Mouse (Mus musculus): ENCODE measurements around the gene Dis3. TPM values are rescaled to one million over a fixed set of nuclear protein-coding genes. Genes with fewer than 3 reads are reported as not detected.

Dis3 gene
- polyA plus RNA-seq (2014; fragmentation: Illumina TruSeq; extraction: RNeasy Lipid Tissue Mini Kit (QIAGEN cat#74804); ENCODE audit: low read depth, low replicate concordance), result 13.6 TPM

DNA sequence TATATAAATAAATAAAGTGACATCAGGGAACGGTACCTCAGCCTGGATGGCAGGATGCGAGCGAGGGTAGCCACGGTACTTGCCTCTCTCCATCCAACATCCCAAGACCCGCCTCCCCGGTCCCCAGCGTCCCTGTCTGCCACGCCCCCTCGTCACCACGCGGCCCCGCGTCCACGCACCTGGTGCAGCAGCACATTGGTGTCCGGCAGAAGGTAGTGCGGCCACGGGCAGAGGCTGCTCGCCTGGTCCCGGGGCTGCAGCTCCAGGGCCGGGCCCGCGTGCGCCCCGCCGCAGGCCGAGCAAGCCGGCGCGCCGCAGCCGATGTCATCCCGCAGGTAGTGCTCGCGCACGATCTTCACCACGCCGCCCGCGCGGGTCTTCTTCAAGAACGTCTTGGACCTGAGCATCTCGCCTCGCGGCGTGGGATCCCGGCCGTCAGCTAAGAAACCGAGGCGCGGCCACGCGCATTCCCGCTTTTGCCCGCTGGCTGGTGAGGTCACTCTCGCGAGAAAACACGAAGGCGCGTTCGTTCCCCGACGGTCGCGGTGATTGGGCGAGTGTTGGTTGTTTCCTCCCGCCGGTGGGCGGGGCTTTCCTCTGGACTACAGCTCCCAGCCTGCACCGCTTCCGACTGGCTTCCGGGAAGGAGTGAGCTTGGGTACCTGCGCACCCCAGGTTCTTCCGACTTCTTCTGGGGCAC lies at the start of gene Dis3, which contains the start of gene Pibf1:
TSS of gene Dis3 (minus strand) at position 504 of the 700 bp plus-strand sequence.
TSS of gene Pibf1 (plus strand) at position 158 of the 700 bp plus-strand sequence.

DNA sequence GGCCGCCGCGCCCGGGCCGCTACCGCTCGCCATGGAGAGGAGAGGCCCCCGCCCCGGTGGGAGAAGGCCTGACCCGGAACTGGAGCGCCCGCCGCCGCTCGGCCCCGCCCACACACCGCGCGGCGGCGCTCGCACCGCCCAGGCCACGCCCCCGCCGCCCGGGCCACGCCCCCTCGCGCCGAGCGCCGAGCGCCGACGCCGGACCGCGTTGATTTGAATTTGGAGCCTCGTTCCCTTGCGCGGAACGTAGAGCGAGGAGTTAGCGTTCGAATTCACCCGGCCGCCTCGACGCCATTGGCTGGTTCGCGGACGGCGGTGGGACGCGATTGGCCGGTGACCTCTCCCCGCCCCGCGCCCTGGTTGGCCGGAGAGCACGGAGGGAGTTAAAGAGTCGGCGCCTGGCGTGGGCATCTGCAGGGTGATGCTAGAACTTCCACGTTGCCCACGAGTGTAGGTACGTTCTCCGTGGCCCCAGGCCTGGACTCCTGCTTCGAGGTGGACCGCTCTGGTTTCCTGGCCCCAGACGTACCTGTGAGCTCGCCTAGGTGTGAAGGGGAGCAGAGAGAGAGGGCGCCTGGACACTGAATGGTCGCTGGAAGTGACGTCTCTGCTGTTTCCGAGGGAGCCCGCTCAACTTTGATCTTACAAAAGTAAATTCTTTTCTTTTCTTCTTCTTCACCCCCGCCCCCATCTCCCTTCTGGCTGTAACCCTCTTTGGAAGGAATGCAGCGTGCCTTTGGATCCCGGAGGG lies 53.4 kb downstream of the Dis3 start, which contains the start of the genes Mzt1 and Bora:
TSS of gene Mzt1 (minus strand) at position 104 of the 751 bp plus-strand sequence.
TSS of gene Bora (plus strand) at position 192 of the 751 bp plus-strand sequence.

Other genes with a start within 250 kb of the Dis3 start
- gene Rpl36a-ps1, start 105.5 kb downstream of the Dis3 start, polyA plus RNA-seq (2014; fragmentation: Illumina TruSeq; extraction: RNeasy Lipid Tissue Mini Kit (QIAGEN cat#74804); ENCODE audit: low read depth, low replicate concordance), result 17.9 TPM
- 37.4 TPM for gene Mzt1, start 53.6 kb downstream of the Dis3 start, polyA plus RNA-seq (2014; fragmentation: Illumina TruSeq; extraction: RNeasy Lipid Tissue Mini Kit (QIAGEN cat#74804); ENCODE audit: low read depth, low replicate concordance)
- gene Bora, start 53.5 kb downstream of the Dis3 start, polyA plus RNA-seq (2014; fragmentation: Illumina TruSeq; extraction: RNeasy Lipid Tissue Mini Kit (QIAGEN cat#74804); ENCODE audit: low read depth, low replicate concordance), result 1.4 TPM
- gene Pibf1, start 346 bp downstream of the Dis3 start, polyA plus RNA-seq (2014; fragmentation: Illumina TruSeq; extraction: RNeasy Lipid Tissue Mini Kit (QIAGEN cat#74804); ENCODE audit: low read depth, low replicate concordance), result 7.4 TPM
- 0.13 TPM for gene Klf5, start 198.9 kb upstream of the Dis3 start, polyA plus RNA-seq (2014; fragmentation: Illumina TruSeq; extraction: RNeasy Lipid Tissue Mini Kit (QIAGEN cat#74804); ENCODE audit: low read depth, low replicate concordance)